7 mouse cellular contexts compared by ENCODE assay signal in the genomic region with DNA sequence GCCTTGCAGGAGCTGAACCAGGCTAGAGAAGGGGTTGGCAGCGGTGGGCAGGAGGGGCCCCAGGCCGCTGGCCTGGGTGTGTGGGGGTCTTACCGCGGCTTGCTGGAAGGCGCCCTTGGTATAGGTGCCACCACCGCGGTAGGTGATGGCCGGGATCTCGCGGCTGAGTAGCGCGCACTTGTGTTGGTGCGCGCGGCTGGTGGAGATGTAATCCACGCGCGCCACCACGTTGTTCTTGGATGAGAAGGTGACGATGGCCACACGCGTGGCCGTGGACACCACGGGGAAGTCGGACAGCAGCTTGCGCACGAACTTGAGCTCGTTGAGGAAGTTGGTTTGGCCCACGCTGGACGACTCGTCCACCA. TPM values are rescaled to one million over a fixed set of nuclear protein-coding genes. Genes with fewer than 3 reads are reported as not detected.
DNase-seq lines count a peak whose midpoint lies in the region; ATAC-seq and TF ChIP-seq lines count a peak whose summit lies in the region.

No protein-coding gene starts in this region.

- peaks cover 10% of the 10 kb centered on the region for H3K27me3 ChIP-seq in lung, embryonic 16.5 days (ENCODE audit: control insufficient read depth, insufficient read depth, low read depth, low read length)
- H3K27me3 ChIP-seq in forebrain, embryonic 13.5 days = peaks cover 36% of the 10 kb centered on the region
- no peaks in the 10 kb centered on the region; the same call in none of the 2 replicates for H3K27me3 ChIP-seq in limb, embryonic 12.5 days
- H3K27me3 ChIP-seq in small intestine, adult 2 months (ENCODE audit: control insufficient read depth, insufficient read depth, low read length) = peaks cover 16% of the 10 kb centered on the region

- H3K27ac ChIP-seq in lung, embryonic 16.5 days (ENCODE audit: low read length) = peak overlapping the region; percentile 92
- H3K27ac ChIP-seq in forebrain, embryonic 13.5 days = no peak overlapping the region
- H3K27ac ChIP-seq in limb, embryonic 12.5 days = peak overlapping the region; percentile 64; the same call in 1 of the 2 replicates
- H3K27ac ChIP-seq in small intestine, adult 2 months (ENCODE audit: insufficient read depth, low read depth, low read length) = peak overlapping the region; percentile 59

- TF ChIP-seq CTCF in small intestine, adult 2 months (IDR thresholded peaks at IDR 0.05; ENCODE audit: extremely low read depth, insufficient read length, insufficient replicate concordance, low read depth, low read length) = no peak

- no peak for TF ChIP-seq POLR2A in small intestine, adult 2 months (IDR thresholded peaks at IDR 0.05; ENCODE audit: low read depth, low read length)

- peak overlapping the region; percentile 71 for H3K4me2 ChIP-seq in lung, embryonic 16.5 days (ENCODE audit: low read depth, low read length)
- H3K4me2 ChIP-seq in forebrain, embryonic 13.5 days = peak overlapping the region; percentile 92
- H3K4me2 ChIP-seq in limb, embryonic 12.5 days = peak overlapping the region; percentile 97

- under 1% methylated on average over 31 of the region's 31 CpGs for WGBS in lung, embryonic 16.5 days
- WGBS in forebrain, embryonic 13.5 days = under 1% methylated on average over 31 of the region's 31 CpGs
- under 1% methylated on average over 31 of the region's 31 CpGs for WGBS in limb, embryonic 12.5 days
- WGBS in small intestine, adult 2 months = 3% methylated on average over 31 of the region's 31 CpGs

- H3K9me3 ChIP-seq in lung, embryonic 16.5 days (ENCODE audit: control insufficient read depth, low read length) = no peaks in the 10 kb centered on the region
- no peaks in the 10 kb centered on the region for H3K9me3 ChIP-seq in forebrain, embryonic 13.5 days (replicated peaks)
- H3K9me3 ChIP-seq in limb, embryonic 12.5 days = no peaks in the 10 kb centered on the region

- peak overlapping the region; percentile 76 for H3K9ac ChIP-seq in lung, embryonic 16.5 days (ENCODE audit: low read length)
- peak overlapping the region; percentile 53 for H3K9ac ChIP-seq in forebrain, embryonic 13.5 days
- H3K9ac ChIP-seq in limb, embryonic 12.5 days (replicated peaks) = peak overlapping the region; percentile 69

- no peaks in the 10 kb centered on the region for H3K36me3 ChIP-seq in lung, embryonic 16.5 days (ENCODE audit: control insufficient read depth, insufficient read depth, low read length)
- H3K36me3 ChIP-seq in forebrain, embryonic 13.5 days (ENCODE audit: poor library complexity, severe bottlenecking) = no peaks in the 10 kb centered on the region
- H3K36me3 ChIP-seq in limb, embryonic 12.5 days = no peaks in the 10 kb centered on the region
- no peaks in the 10 kb centered on the region for H3K36me3 ChIP-seq in small intestine, adult 2 months (ENCODE audit: control insufficient read depth, insufficient read depth, low read length)

- peak overlapping the region; percentile 64 for H3K4me3 ChIP-seq in lung, embryonic 16.5 days (ENCODE audit: low read length)
- H3K4me3 ChIP-seq in forebrain, embryonic 13.5 days = peak overlapping the region; percentile 49
- H3K4me3 ChIP-seq in limb, embryonic 12.5 days (replicated peaks) = peak overlapping the region; percentile 65
- H3K4me3 ChIP-seq in small intestine, adult 2 months (ENCODE audit: low read depth, low read length) = peak overlapping the region; percentile 74

- ATAC-seq in lung, embryonic 16.5 days (ENCODE audit: low read depth) = peak; percentile 7; the same call in 1 of the 2 replicates
- peak; percentile 24; the same call in 1 of the 2 replicates for ATAC-seq in forebrain, embryonic 13.5 days
- ATAC-seq in limb, embryonic 12.5 days (ENCODE audit: insufficient number of reproducible peaks, insufficient read depth, low FRiP score, low TSS enrichment, low read depth) = no peak

- H3K4me1 ChIP-seq in lung, embryonic 16.5 days (replicated peaks; ENCODE audit: control insufficient read depth, insufficient read depth, low read length) = peaks cover 7% of the 10 kb centered on the region
- H3K4me1 ChIP-seq in forebrain, embryonic 13.5 days = peaks cover 12% of the 10 kb centered on the region
- peaks cover 18% of the 10 kb centered on the region for H3K4me1 ChIP-seq in limb, embryonic 12.5 days (replicated peaks)
- H3K4me1 ChIP-seq in small intestine, adult 2 months (ENCODE audit: control insufficient read depth, insufficient read depth, insufficient read length, low read length) = no peaks in the 10 kb centered on the region

- DNase-seq in lung, adult 18-20 months = no peak
- DNase-seq in ovary, postnatal 36 days (ENCODE audit: low spot score) = no peak
- no peak for DNase-seq in urinary bladder, postnatal 10 days (ENCODE audit: low spot score)

RNA-seq across cellular contexts. Expression of a gene that starts 0.9 kb away (rescaled TPM):
- polyA plus RNA-seq in lung, embryonic 16.5 days (2015; fragmentation: Nextera tagmentation; extraction: Ambion mirVana) = 13.4 and 13.8 TPM in 2 replicates
- polyA plus RNA-seq in forebrain, embryonic 13.5 days (2015; fragmentation: Nextera tagmentation; extraction: Ambion mirVana) = 0.22 and 0.33 TPM in 2 replicates
- polyA plus RNA-seq in limb, embryonic 12.5 days (2016; fragmentation: Nextera tagmentation; extraction: Ambion mirVana) = 3.9 and 4.6 TPM in 2 replicates
- 1.4 and 2.7 TPM in 2 replicates for polyA plus RNA-seq in small intestine, adult 2 months (2012; rRNA removed)
